Mouse (Mus musculus) neural tube, embryonic 11.5 days (tissue): ENCODE data around the gene Bora. TPM values are rescaled to one million over a fixed set of nuclear protein-coding genes. Genes with fewer than 3 reads are reported as not detected.
"Not testable (repeated sequence)": the region's sequence is repeated elsewhere in the genome, so short reads cannot be mapped to it uniquely, and the experiment has no call there.

Source experiments
- ATAC-seq: fragments of 200-750 bp; cut with Nextera tagmentation; 2 replicates; pipeline ENCODE4 v1.8.0; 2017; ENCODE audit warnings: moderate number of reproducible peaks, mild to moderate bottlenecking, moderate TSS enrichment, moderate library complexity; ENCODE audit not compliant: insufficient read depth, low FRiP score, low TSS enrichment
- DNase-seq: peaks from one replicate; pipeline ENCODE4 v3.0.0-alpha.2; 2015; ENCODE audit warnings: low spot score
- H3K27ac ChIP-seq: fragments of 300-500 bp; sonication (generic); 2 replicates; pipeline ENCODE4 v1.5.1; 2014; ENCODE audit warnings: low read depth, mild to moderate bottlenecking, low read length
- H3K27me3 ChIP-seq: fragments of 300-500 bp; sonication (generic); 2 replicates; pipeline ENCODE4 v1.6.1; 2014; ENCODE audit warnings: mild to moderate bottlenecking, low read length, mixed read lengths; ENCODE audit not compliant: control insufficient read depth, insufficient read depth
- H3K36me3 ChIP-seq: fragments of 300-500 bp; sonication (generic); 2 replicates; pipeline ENCODE4 v1.6.1; 2014; ENCODE audit warnings: mild to moderate bottlenecking, low read length, moderate library complexity, mixed read lengths; ENCODE audit not compliant: control insufficient read depth, insufficient read depth
- H3K4me1 ChIP-seq: fragments of 300-500 bp; sonication (generic); 2 replicates; pipeline ENCODE4 v1.6.1; 2014; ENCODE audit warnings: low read length, mixed read lengths; ENCODE audit not compliant: control insufficient read depth, insufficient read depth
- H3K4me2 ChIP-seq: fragments of 300-500 bp; sonication (generic); 2 replicates; pipeline ENCODE4 v1.6.1; 2014; ENCODE audit warnings: low read depth, mild to moderate bottlenecking, moderate library complexity
- H3K4me3 ChIP-seq: fragments of 300-500 bp; sonication (generic); 2 replicates; pipeline ENCODE4 v1.5.1; 2014; ENCODE audit warnings: low read depth, low read length
- H3K9ac ChIP-seq: fragments of 300-500 bp; sonication (generic); 2 replicates; pipeline ENCODE4 v1.6.1; 2014; ENCODE audit warnings: mild to moderate bottlenecking, low read length
- H3K9me3 ChIP-seq: fragments of 300-500 bp; sonication (generic); 2 replicates; pipeline ENCODE4 v1.6.1; 2016; ENCODE audit warnings: low read length; ENCODE audit not compliant: control insufficient read depth
- WGBS: fragments of 180-500 bp; shearing (Covaris S2); extraction: QIAGEN DNeasy Blood & Tissue Kit; methylation state at CpG from one replicate; pipeline ENCODE4 v1.1.7; 2014; 5-methylcytosine and 5-hydroxymethylcytosine counted together
- polyA plus RNA-seq: library from polyadenylated mRNA; unstranded; fragments of >200 nt; fragmentation: Nextera tagmentation; extraction: Ambion mirVana; gene quantifications from 2 replicates; pipeline ENCODE4 v1.2.1, GENCODE M21; 2014

Bora gene
- polyA plus RNA-seq, 1 experiment from 2014 or later = 56.3 TPM

- no peak overlapping the region for H3K4me3 ChIP-seq
- no peak for DNase-seq
- no peaks in the 10 kb centered on the region for H3K4me1 ChIP-seq
- no peak for ATAC-seq
- no peaks in the 10 kb centered on the region for H3K27me3 ChIP-seq
- 87% methylated on average over 5 of the region's 5 CpGs for WGBS
- H3K4me2 ChIP-seq = no peak overlapping the region
- H3K36me3 ChIP-seq = no peaks in the 10 kb centered on the region; the same call in 1 of the 2 replicates
- no peaks in the 10 kb centered on the region; the same call in 1 of the 2 replicates for H3K9me3 ChIP-seq
- H3K9ac ChIP-seq = no peak overlapping the region
- no peak overlapping the region for H3K27ac ChIP-seq
Observed at GRCm38 (mm10) chr14:99032596-99032995, 13.4 kb upstream of the Bora start.

GRCm38 (mm10) chr14:99034851-99035250 lies 11.2 kb upstream of the Bora start:
- H3K4me3 ChIP-seq, H3K9ac ChIP-seq, DNase-seq, H3K4me1 ChIP-seq, H3K9me3 ChIP-seq, H3K27ac ChIP-seq, H3K4me2 ChIP-seq, H3K27me3 ChIP-seq, ATAC-seq, H3K36me3 ChIP-seq: not testable (repeated sequence)
- WGBS = 92% methylated on average over 8 of the region's 8 CpGs

GRCm38 (mm10) chr14:99036039-99036438 lies 10.0 kb upstream of the Bora start:
- Histone ChIP-seq H3K4me3 (no peak overlapping the region), H3K4me1 (no peaks in the 10 kb centered on the region), H3K9me3 (no peaks in the 10 kb centered on the region), H3K36me3 (no peaks in the 10 kb centered on the region; the same call in none of the 2 replicates), H3K9ac (no peak overlapping the region), H3K4me2 (no peak overlapping the region), H3K27me3 (no peaks in the 10 kb centered on the region), H3K27ac (no peak overlapping the region)
- no peak for ATAC-seq
- DNase-seq = no peak
- 84% methylated on average over 4 of the region's 4 CpGs for WGBS

GRCm38 (mm10) chr14:99037703-99038102 lies 8.3 kb upstream of the Bora start:
- 82% methylated on average over 2 of the region's 2 CpGs for WGBS
- Histone ChIP-seq H3K4me1 (no peaks in the 10 kb centered on the region), H3K4me3 (no peak overlapping the region), H3K27me3 (no peaks in the 10 kb centered on the region), H3K27ac (no peak overlapping the region), H3K4me2 (no peak overlapping the region), H3K9me3 (no peaks in the 10 kb centered on the region), H3K9ac (no peak overlapping the region), H3K36me3 (no peaks in the 10 kb centered on the region; the same call in none of the 2 replicates)
- ATAC-seq (no peak), DNase-seq (no peak)

GRCm38 (mm10) chr14:99039308-99039707 lies 6.7 kb upstream of the Bora start:
- ATAC-seq, H3K27me3 ChIP-seq, H3K4me3 ChIP-seq, H3K36me3 ChIP-seq, DNase-seq, H3K9me3 ChIP-seq, H3K4me2 ChIP-seq, H3K4me1 ChIP-seq, H3K27ac ChIP-seq, H3K9ac ChIP-seq: not testable (repeated sequence)
- 63% methylated on average over 5 of the region's 5 CpGs for WGBS

GRCm38 (mm10) chr14:99041416-99041815 lies 4.6 kb upstream of the Bora start:
- Histone ChIP-seq H3K9ac (no peak overlapping the region), H3K4me2 (no peak overlapping the region), H3K4me1 (peaks cover 11% of the 10 kb centered on the region), H3K27ac (no peak overlapping the region), H3K9me3 (no peaks in the 10 kb centered on the region), H3K36me3 (no peaks in the 10 kb centered on the region; the same call in 1 of the 2 replicates), H3K4me3 (no peak overlapping the region), H3K27me3 (no peaks in the 10 kb centered on the region)
- ATAC-seq (no peak), DNase-seq (no peak)
- 76% methylated on average over 4 of the region's 4 CpGs for WGBS

GRCm38 (mm10) chr14:99043499-99043898 lies 2.5 kb upstream of the Bora start:
- Histone ChIP-seq H3K9ac (no peak overlapping the region), H3K4me3 (no peak overlapping the region), H3K27me3 (no peaks in the 10 kb centered on the region), H3K4me1 (peaks cover 11% of the 10 kb centered on the region), H3K27ac (no peak overlapping the region), H3K4me2 (no peak overlapping the region), H3K9me3 (no peaks in the 10 kb centered on the region), H3K36me3 (no peaks in the 10 kb centered on the region; the same call in 1 of the 2 replicates)
- no peak for DNase-seq
- WGBS = 50% methylated on average over 1 of the region's 1 CpGs
- ATAC-seq = no peak

GRCm38 (mm10) chr14:99044096-99044495 lies 1.9 kb upstream of the Bora start:
- Histone ChIP-seq H3K4me1 (peaks cover 11% of the 10 kb centered on the region), H3K27me3 (no peaks in the 10 kb centered on the region), H3K4me2 (peak overlapping the region; percentile 63), H3K27ac (no peak overlapping the region), H3K4me3 (no peak overlapping the region), H3K9ac (no peak overlapping the region), H3K9me3 (no peaks in the 10 kb centered on the region), H3K36me3 (no peaks in the 10 kb centered on the region; the same call in 1 of the 2 replicates)
- DNase-seq (no peak), ATAC-seq (no peak)
- 36% methylated on average over 10 of the region's 10 CpGs for WGBS

GRCm38 (mm10) chr14:99044718-99045117 lies 1.3 kb upstream of the Bora start:
- Histone ChIP-seq H3K9me3 (no peaks in the 10 kb centered on the region), H3K27ac (no peak overlapping the region), H3K4me1 (peaks cover 11% of the 10 kb centered on the region), H3K4me2 (peak overlapping the region; percentile 63), H3K9ac (peak overlapping the region; percentile 97), H3K4me3 (peak overlapping the region; percentile 98), H3K27me3 (no peaks in the 10 kb centered on the region), H3K36me3 (no peaks in the 10 kb centered on the region)
- ATAC-seq = no peak
- WGBS = 8% methylated on average over 5 of the region's 5 CpGs
- no peak for DNase-seq
